In the genomic region with DNA sequence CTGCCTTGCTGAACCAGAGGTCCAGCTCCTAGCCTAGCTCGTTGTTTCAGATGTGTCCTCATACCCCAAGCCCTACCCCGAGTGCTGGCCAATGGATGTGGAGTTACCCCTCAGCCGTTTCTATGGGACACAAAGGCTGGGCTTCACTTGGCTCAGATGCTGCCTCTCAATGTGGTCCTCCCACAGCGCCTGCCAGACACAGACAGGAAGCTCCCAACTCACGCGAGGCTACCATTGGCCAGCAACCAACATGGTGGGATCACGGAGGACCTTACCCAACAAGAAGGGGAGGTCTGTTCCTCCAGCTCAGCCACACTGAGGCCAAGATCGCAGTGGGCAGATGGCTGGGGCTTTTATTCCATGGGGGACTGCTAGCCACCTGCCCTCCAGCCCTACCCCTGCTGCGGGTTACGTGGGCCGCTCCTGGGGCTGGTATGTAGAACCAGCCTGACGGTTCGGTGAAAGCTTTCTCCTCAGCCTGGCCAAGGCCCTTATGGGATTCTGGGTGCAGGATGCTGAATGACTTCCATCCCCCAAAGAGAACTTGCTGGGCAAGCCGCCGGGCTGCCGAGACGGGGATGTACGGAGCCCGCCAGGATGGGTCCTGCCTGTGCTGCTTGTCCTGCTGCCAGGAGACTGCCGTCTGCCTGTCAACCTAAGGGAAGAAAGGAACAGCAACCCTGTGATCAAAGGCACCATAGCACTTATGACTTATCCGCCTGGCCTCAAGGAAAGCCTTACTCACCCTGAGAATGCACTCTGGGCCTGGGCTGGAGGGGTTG, we compare ENCODE assay signal across 18 mouse cellular contexts. TPM values are rescaled to one million over a fixed set of nuclear protein-coding genes. Genes with fewer than 3 reads are reported as not detected.
DNase-seq lines count a peak whose midpoint lies in the region; ATAC-seq and TF ChIP-seq lines count a peak whose summit lies in the region.
"Had no signal": no experiment of that assay in that cellular context is flagged by ENCODE, and none has a peak within 500 bp of the region (broad histone marks: within the 10 kb centered on the region; RNA-seq: fewer than 3 reads in every experiment).

No protein-coding gene starts in this region.

- no peaks in the 10 kb centered on the region for H3K4me1 ChIP-seq in forebrain, embryonic 15.5 days
- no peaks in the 10 kb centered on the region for H3K4me1 ChIP-seq in forebrain, embryonic 13.5 days
- H3K4me1 ChIP-seq in midbrain, postnatal 0 days (ENCODE audit: insufficient read depth, low read length), result no peaks in the 10 kb centered on the region
- H3K4me1 ChIP-seq in midbrain, embryonic 10.5 days, result peaks cover 9% of the 10 kb centered on the region
- H3K4me1 ChIP-seq: embryonic facial prominence, embryonic 10.5 days; neural tube, embryonic 12.5 days had no signal

- H3K9me3 ChIP-seq in forebrain, embryonic 15.5 days, result no peaks in the 10 kb centered on the region
- no peaks in the 10 kb centered on the region for H3K9me3 ChIP-seq in forebrain, embryonic 13.5 days (replicated peaks)
- H3K9me3 ChIP-seq in midbrain, postnatal 0 days (ENCODE audit: low read length), result no peaks in the 10 kb centered on the region
- H3K9me3 ChIP-seq in midbrain, embryonic 10.5 days (replicated peaks), result no peaks in the 10 kb centered on the region
- H3K9me3 ChIP-seq: embryonic facial prominence, embryonic 10.5 days; neural tube, embryonic 12.5 days had no signal

- DNase-seq in layer of hippocampus, postnatal 10 days (ENCODE audit: low spot score in 2 of 2), result peak; percentile 69 to 72
- no peak for DNase-seq in layer of hippocampus, adult 9-10 months (ENCODE audit: low spot score)
- DNase-seq in midbrain, postnatal 0 days (ENCODE audit: low spot score), result peak; percentile 82
- DNase-seq in midbrain, embryonic 10.5 days (ENCODE audit: low spot score), result no peak
- peak; percentile 12 for DNase-seq in brain, embryonic 14.5 days (ENCODE audit: low read depth)
- DNase-seq: heart, adult 11 months; heart, postnatal 4 days; kidney, postnatal 10 days; lung, adult 2 months; lung, postnatal 4 days; thymus, postnatal 25 days had no signal

- peaks cover 40% of the 10 kb centered on the region for H3K36me3 ChIP-seq in forebrain, embryonic 15.5 days
- H3K36me3 ChIP-seq in forebrain, embryonic 13.5 days (ENCODE audit: poor library complexity, severe bottlenecking), result peaks cover 68% of the 10 kb centered on the region
- peaks cover 47% of the 10 kb centered on the region for H3K36me3 ChIP-seq in midbrain, postnatal 0 days (ENCODE audit: insufficient read depth, low read length)
- peaks cover 68% of the 10 kb centered on the region for H3K36me3 ChIP-seq in midbrain, embryonic 10.5 days

- 84% methylated on average over 21 of the region's 21 CpGs for WGBS in forebrain, embryonic 15.5 days
- 92% methylated on average over 21 of the region's 21 CpGs for WGBS in forebrain, embryonic 13.5 days
- WGBS in midbrain, postnatal 0 days, result 86% methylated on average over 21 of the region's 21 CpGs
- 92% methylated on average over 21 of the region's 21 CpGs for WGBS in midbrain, embryonic 10.5 days

- no peak overlapping the region for H3K27ac ChIP-seq in forebrain, embryonic 15.5 days (replicated peaks)
- H3K27ac ChIP-seq in forebrain, embryonic 13.5 days, result no peak overlapping the region
- H3K27ac ChIP-seq in midbrain, postnatal 0 days (ENCODE audit: low read depth, low read length), result 0 out of 2 replicates have a peak overlapping the region, but pooled peaks have one; percentile 47
- H3K27ac ChIP-seq in midbrain, embryonic 10.5 days (replicated peaks), result no peak overlapping the region
- H3K27ac ChIP-seq: embryonic facial prominence, embryonic 10.5 days; neural tube, embryonic 12.5 days had no signal

- H3K27me3 ChIP-seq in forebrain, embryonic 15.5 days, result no peaks in the 10 kb centered on the region
- no peaks in the 10 kb centered on the region for H3K27me3 ChIP-seq in forebrain, embryonic 13.5 days
- H3K27me3 ChIP-seq in midbrain, postnatal 0 days (ENCODE audit: insufficient read depth, low read length), result no peaks in the 10 kb centered on the region
- no peaks in the 10 kb centered on the region for H3K27me3 ChIP-seq in midbrain, embryonic 10.5 days (ENCODE audit: low read depth, poor library complexity, severe bottlenecking)
- H3K27me3 ChIP-seq: neural tube, embryonic 12.5 days; Patski had no signal

- no peak for TF ChIP-seq POLR2A in brain, embryonic 14.5 days (IDR thresholded peaks at IDR 0.05; ENCODE audit: borderline replicate concordance, extremely low read depth, insufficient read depth, insufficient read length, poor library complexity, severe bottlenecking)

- H3K9ac ChIP-seq in forebrain, embryonic 15.5 days (replicated peaks), result no peak overlapping the region
- H3K9ac ChIP-seq in forebrain, embryonic 13.5 days, result no peak overlapping the region
- H3K9ac ChIP-seq in midbrain, postnatal 0 days (replicated peaks; ENCODE audit: low read length, poor library complexity, severe bottlenecking), result no peak overlapping the region
- H3K9ac ChIP-seq: neural tube, embryonic 12.5 days had no signal

- ATAC-seq in forebrain, embryonic 15.5 days (replicated peaks), result peak; percentile 35; the same call in 1 of the 2 replicates
- no peak for ATAC-seq in forebrain, embryonic 13.5 days
- peak; percentile 70 for ATAC-seq in midbrain, postnatal 0 days (ENCODE audit: low FRiP score)
- ATAC-seq: intestine, postnatal 0 days; Patski had no signal

- TF ChIP-seq CTCF in midbrain, postnatal 0 days (IDR thresholded peaks at IDR 0.05), result no peak
- no peak for TF ChIP-seq CTCF in brain, embryonic 14.5 days (IDR thresholded peaks at IDR 0.05; ENCODE audit: borderline replicate concordance, extremely low read depth, insufficient read depth, insufficient read length)

- no peak overlapping the region for H3K4me2 ChIP-seq in forebrain, embryonic 15.5 days (replicated peaks)
- H3K4me2 ChIP-seq in forebrain, embryonic 13.5 days, result no peak overlapping the region
- no peak overlapping the region for H3K4me2 ChIP-seq in midbrain, postnatal 0 days (ENCODE audit: low read depth, low read length, poor library complexity, severe bottlenecking)
- H3K4me2 ChIP-seq: liver, embryonic 11.5 days; neural tube, embryonic 12.5 days had no signal

- H3K4me3 ChIP-seq in forebrain, embryonic 15.5 days, result no peak overlapping the region
- H3K4me3 ChIP-seq in forebrain, embryonic 13.5 days, result no peak overlapping the region
- H3K4me3 ChIP-seq in midbrain, postnatal 0 days (ENCODE audit: low read depth, low read length), result no peak overlapping the region
- H3K4me3 ChIP-seq in midbrain, embryonic 10.5 days, result no peak overlapping the region
- H3K4me3 ChIP-seq: embryonic facial prominence, embryonic 10.5 days; neural tube, embryonic 12.5 days had no signal

RNA-seq across cellular contexts. Expression of a gene that starts 8.5 kb away (rescaled TPM):
- 47.2 and 49.7 TPM in 2 replicates for polyA plus RNA-seq in forebrain, embryonic 15.5 days (2015; fragmentation: Nextera tagmentation; extraction: Ambion mirVana)
- polyA plus RNA-seq in forebrain, embryonic 13.5 days (2015; fragmentation: Nextera tagmentation; extraction: Ambion mirVana), result 37.5 and 41.0 TPM in 2 replicates
- total RNA-seq in layer of hippocampus, postnatal 10 days (2021), result 10 to 100 TPM; 47.7 to 49.4 TPM
- 93.8 and 112 TPM in 2 replicates for total RNA-seq in midbrain, postnatal 0 days (2014; rRNA removed)
- 49.2 and 52.9 TPM in 2 replicates for polyA plus RNA-seq in midbrain, postnatal 0 days (2015; fragmentation: Nextera tagmentation; extraction: Ambion mirVana)
- polyA plus RNA-seq in midbrain, embryonic 10.5 days (2016; fragmentation: Nextera tagmentation; extraction: Ambion mirVana), result 21.3 and 29.3 TPM in 2 replicates
- polyA plus RNA-seq in brain, embryonic 14.5 days (2012; rRNA removed), result 60.4 and 66.1 TPM in 2 replicates

RNA-seq across cellular contexts. Expression of a gene that starts 16.6 kb away (rescaled TPM):
- 6.7 and 6.9 TPM in 2 replicates for polyA plus RNA-seq in forebrain, embryonic 15.5 days (2015; fragmentation: Nextera tagmentation; extraction: Ambion mirVana)
- polyA plus RNA-seq in forebrain, embryonic 13.5 days (2015; fragmentation: Nextera tagmentation; extraction: Ambion mirVana), result 5.3 and 7.2 TPM in 2 replicates
- 10 to 100 TPM; 13.4 to 14.6 TPM for total RNA-seq in layer of hippocampus, postnatal 10 days (2021)
- total RNA-seq in midbrain, postnatal 0 days (2014; rRNA removed), result 22.0 and 23.3 TPM in 2 replicates
- polyA plus RNA-seq in midbrain, postnatal 0 days (2015; fragmentation: Nextera tagmentation; extraction: Ambion mirVana), result 9.0 and 10.7 TPM in 2 replicates
- polyA plus RNA-seq in midbrain, embryonic 10.5 days (2016; fragmentation: Nextera tagmentation; extraction: Ambion mirVana), result 6.9 and 8.3 TPM in 2 replicates
- 13.2 and 15.1 TPM in 2 replicates for polyA plus RNA-seq in brain, embryonic 14.5 days (2012; rRNA removed)

RNA-seq across cellular contexts. Expression of a gene that starts 16.7 kb away (rescaled TPM):
- 51.9 and 55.0 TPM in 2 replicates for polyA plus RNA-seq in forebrain, embryonic 15.5 days (2015; fragmentation: Nextera tagmentation; extraction: Ambion mirVana)
- polyA plus RNA-seq in forebrain, embryonic 13.5 days (2015; fragmentation: Nextera tagmentation; extraction: Ambion mirVana), result 61.2 and 66.8 TPM in 2 replicates
- total RNA-seq in layer of hippocampus, postnatal 10 days (2021), result 10 to 100 TPM; 61.1 to 72.9 TPM
- 46.0 and 49.6 TPM in 2 replicates for total RNA-seq in midbrain, postnatal 0 days (2014; rRNA removed)
- 34.2 and 37.3 TPM in 2 replicates for polyA plus RNA-seq in midbrain, postnatal 0 days (2015; fragmentation: Nextera tagmentation; extraction: Ambion mirVana)
- 95.2 and 97.1 TPM in 2 replicates for polyA plus RNA-seq in midbrain, embryonic 10.5 days (2016; fragmentation: Nextera tagmentation; extraction: Ambion mirVana)
- polyA plus RNA-seq in brain, embryonic 14.5 days (2012; rRNA removed), result 70.4 and 84.0 TPM in 2 replicates

RNA-seq across cellular contexts. Expression of a gene that starts 20.3 kb away (rescaled TPM):
- 1.5 and 2.4 TPM in 2 replicates for polyA plus RNA-seq in forebrain, embryonic 15.5 days (2015; fragmentation: Nextera tagmentation; extraction: Ambion mirVana)
- 1.5 and 2.3 TPM in 2 replicates for polyA plus RNA-seq in forebrain, embryonic 13.5 days (2015; fragmentation: Nextera tagmentation; extraction: Ambion mirVana)
- total RNA-seq in layer of hippocampus, postnatal 10 days (2021), result 10 to 100 TPM; 24.3 to 26.8 TPM
- 8.2 and 13.2 TPM in 2 replicates for total RNA-seq in midbrain, postnatal 0 days (2014; rRNA removed)
- polyA plus RNA-seq in midbrain, postnatal 0 days (2015; fragmentation: Nextera tagmentation; extraction: Ambion mirVana), result 5.5 and 6.9 TPM in 2 replicates
- polyA plus RNA-seq in midbrain, embryonic 10.5 days (2016; fragmentation: Nextera tagmentation; extraction: Ambion mirVana), result 2.2 and 2.9 TPM in 2 replicates
- 4.1 and 5.9 TPM in 2 replicates for polyA plus RNA-seq in brain, embryonic 14.5 days (2012; rRNA removed)

RNA-seq across cellular contexts. Expression of a gene that starts 43.1 kb away (rescaled TPM):
- polyA plus RNA-seq in forebrain, embryonic 15.5 days (2015; fragmentation: Nextera tagmentation; extraction: Ambion mirVana), result 30.2 and 31.1 TPM in 2 replicates
- polyA plus RNA-seq in forebrain, embryonic 13.5 days (2015; fragmentation: Nextera tagmentation; extraction: Ambion mirVana), result 23.4 and 23.7 TPM in 2 replicates
- 10 to 100 TPM; 28.4 to 31.1 TPM for total RNA-seq in layer of hippocampus, postnatal 10 days (2021)
- total RNA-seq in midbrain, postnatal 0 days (2014; rRNA removed), result 41.9 and 48.4 TPM in 2 replicates
- polyA plus RNA-seq in midbrain, postnatal 0 days (2015; fragmentation: Nextera tagmentation; extraction: Ambion mirVana), result 31.9 and 36.2 TPM in 2 replicates
- polyA plus RNA-seq in midbrain, embryonic 10.5 days (2016; fragmentation: Nextera tagmentation; extraction: Ambion mirVana), result 26.3 and 26.4 TPM in 2 replicates
- 41.6 and 54.6 TPM in 2 replicates for polyA plus RNA-seq in brain, embryonic 14.5 days (2012; rRNA removed)

Comparison
In these comparisons a context has a peak if more than half of its experiments do, and no peak if none do; other contexts are left out.
1. DNase-seq: peak in layer of hippocampus, postnatal 10 days (2 of 2), midbrain, postnatal 0 days (single experiment) and brain, embryonic 14.5 days (single experiment); none in layer of hippocampus, adult 9-10 months (single experiment) and midbrain, embryonic 10.5 days (single experiment).